Mouse (Mus musculus) CH12.LX (cell line): ENCODE data around the gene Chpf2. TPM values are rescaled to one million over a fixed set of nuclear protein-coding genes. Genes with fewer than 3 reads are reported as not detected.

Experiments
- DNase-seq: peaks from one replicate; pipeline ENCODE4 v3.0.0-alpha.2; 2013; ENCODE audit errors: extremely low read depth
- H3K27ac ChIP-seq: 2 replicates; pipeline ENCODE4 v1.5.1; 2012; ENCODE audit warnings: low read depth, mild to moderate bottlenecking, control low read depth, moderate library complexity; ENCODE audit not compliant: insufficient read depth
- H3K27me3 ChIP-seq: replicated peaks from 2 replicates; pipeline ENCODE3; 2012; ENCODE audit warnings: inconsistent platforms
- H3K36me3 ChIP-seq, 2 experiments: replicated peaks in 1 of 2; 2 replicates each; pipeline versions ENCODE3 to v1.6.1; 2012; ENCODE audit warnings: inconsistent platforms in 1 of 2, low read length in 1 of 2, mild to moderate bottlenecking in 1 of 2, mixed read lengths in 1 of 2, moderate library complexity in 1 of 2; ENCODE audit not compliant: control insufficient read depth in 1 of 2, insufficient read depth in 1 of 2
- H3K4me1 ChIP-seq, 2 experiments: 2 replicates each; pipeline ENCODE4 v1.6.1; 2012; ENCODE audit warnings: inconsistent platforms in 1 of 2, moderate library complexity in 1 of 2; ENCODE audit not compliant: insufficient read depth in 2 of 2, control insufficient read depth in 1 of 2
- H3K4me2 ChIP-seq: 2 replicates; pipeline ENCODE4 v1.6.1; 2012; ENCODE audit warnings: low read depth, mild to moderate bottlenecking, control low read depth; ENCODE audit not compliant: poor library complexity, insufficient read depth, severe bottlenecking
- H3K4me3 ChIP-seq, 3 experiments: fragments of 150-350 bp in 1 of 3; sonication (generic) in 1 of 3; replicated peaks in 1 of 3; 2 replicates each; pipeline versions ENCODE3 to v1.5.1; 2011 to 2012; ENCODE audit warnings: low read depth in 2 of 3, low read length in 2 of 3, mild to moderate bottlenecking in 2 of 3, moderate library complexity in 2 of 3, control low read depth in 1 of 3, improper control_type of control experiment in 1 of 3, inconsistent platforms in 1 of 3, mixed read lengths in 1 of 3; ENCODE audit not compliant: poor library complexity in 1 of 3
- H3K79me2 ChIP-seq: replicated peaks from 2 replicates; pipeline ENCODE4 v1.6.1; 2012; ENCODE audit warnings: mild to moderate bottlenecking, moderate library complexity; ENCODE audit not compliant: control insufficient read depth, poor library complexity, insufficient read depth, severe bottlenecking; ENCODE audit errors: extremely low read depth
- H3K9ac ChIP-seq: 2 replicates; pipeline ENCODE4 v1.6.1; 2012; ENCODE audit warnings: low read depth, mild to moderate bottlenecking, control low read depth, moderate library complexity; ENCODE audit not compliant: insufficient read depth
- H3K9me3 ChIP-seq: replicated peaks from 2 replicates; pipeline ENCODE3; 2012; ENCODE audit warnings: low read length, inconsistent platforms, mixed read lengths
- CHD2 ChIP-seq: IDR thresholded peaks from 2 replicates; pipeline ENCODE4 v1.6.1; 2011; ENCODE audit warnings: low read length, improper control_type of control experiment
- CTCF ChIP-seq, 2 experiments: IDR thresholded peaks in 1 of 2; conservative IDR thresholded peaks in 1 of 2; 2 replicates each; pipeline ENCODE4 v1.5.1; 2011 to 2012; ENCODE audit warnings: low read depth in 2 of 2, low read length in 2 of 2, improper control_type of control experiment in 1 of 2, inconsistent platforms in 1 of 2, mild to moderate bottlenecking in 1 of 2, moderate library complexity in 1 of 2
- E2F4 ChIP-seq: IDR thresholded peaks from 2 replicates; pipeline ENCODE4 v1.6.1; 2011; ENCODE audit warnings: low read depth, low read length, improper control_type of control experiment; ENCODE audit not compliant: insufficient replicate concordance
- ELF1 ChIP-seq: IDR thresholded peaks from 2 replicates; pipeline ENCODE4 v1.6.1; 2014; ENCODE audit warnings: low read depth, mild to moderate bottlenecking, inconsistent platforms, low read length, improper control_type of control experiment
- ETS1 ChIP-seq: conservative IDR thresholded peaks from 2 replicates; pipeline ENCODE4 v1.6.1; 2012; ENCODE audit warnings: low read depth, mild to moderate bottlenecking, inconsistent platforms, low read length, improper control_type of control experiment, moderate library complexity
- JUND ChIP-seq: conservative IDR thresholded peaks from 2 replicates; pipeline ENCODE4 v1.6.1; 2011; ENCODE audit warnings: low read depth, low read length, improper control_type of control experiment
- MYC ChIP-seq: IDR thresholded peaks from 2 replicates; pipeline ENCODE4 v1.6.1; 2011; ENCODE audit warnings: low read depth, mild to moderate bottlenecking, improper control_type of control experiment, low read length
- NELFE ChIP-seq: IDR thresholded peaks from 2 replicates; pipeline ENCODE4 v1.6.1; 2011; ENCODE audit warnings: low read depth, low read length, improper control_type of control experiment
- NRF1 ChIP-seq: IDR thresholded peaks from 2 replicates; pipeline ENCODE4 v1.6.1; 2014; ENCODE audit warnings: low read depth, mild to moderate bottlenecking, inconsistent platforms, low read length, improper control_type of control experiment, moderate library complexity
- PAX5 ChIP-seq: IDR thresholded peaks from 2 replicates; pipeline ENCODE4 v1.6.1; 2012; ENCODE audit warnings: low read length, inconsistent platforms, mixed read lengths
- POLR2AphosphoS2 ChIP-seq: IDR thresholded peaks from 2 replicates; pipeline ENCODE4 v1.6.1; 2011; ENCODE audit warnings: low read depth, low read length, improper control_type of control experiment
- RAD21 ChIP-seq: IDR thresholded peaks from 2 replicates; pipeline ENCODE4 v1.6.1; 2011; ENCODE audit warnings: low read depth, mild to moderate bottlenecking, low read length, improper control_type of control experiment, moderate library complexity
- RCOR1 ChIP-seq: conservative IDR thresholded peaks from 2 replicates; pipeline ENCODE4 v1.6.1; 2012; ENCODE audit warnings: low read depth, mild to moderate bottlenecking, inconsistent platforms, low read length, improper control_type of control experiment
- SMC3 ChIP-seq: IDR thresholded peaks from 2 replicates; pipeline ENCODE4 v1.6.1; 2011; ENCODE audit warnings: low read depth, low read length, improper control_type of control experiment
- ZC3H11A ChIP-seq: IDR thresholded peaks from 2 replicates; pipeline ENCODE4 v1.6.1; 2012; ENCODE audit warnings: low read depth, mild to moderate bottlenecking, inconsistent platforms, low read length, improper control_type of control experiment
- ZKSCAN1 ChIP-seq: IDR thresholded peaks from 2 replicates; pipeline ENCODE4 v1.6.1; 2012; ENCODE audit warnings: low read depth, inconsistent platforms, low read length, improper control_type of control experiment, borderline replicate concordance
- ZMIZ1 ChIP-seq: IDR thresholded peaks from 2 replicates; pipeline ENCODE4 v1.6.1; 2012; ENCODE audit warnings: low read depth, mild to moderate bottlenecking, inconsistent platforms, low read length, improper control_type of control experiment
- ZNF384 ChIP-seq: IDR thresholded peaks from 2 replicates; pipeline ENCODE4 v1.6.1; 2012; ENCODE audit warnings: low read depth, low read length, improper control_type of control experiment, inconsistent platforms
- dilution Hi-C: fragments of 300-500 bp; cut with MboI; formaldehyde crosslinking; loops from 2 replicates; pipeline ENCODE4 v1.14.3; 2020; ENCODE audit warnings: low sequenced_read_pairs; ENCODE audit not compliant: extremely low pct_unique_long_range_greater_than_20kb, extremely low pct_ligation_motif_present
- in situ Hi-C: fragments of 300-500 bp; cut with MboI; formaldehyde crosslinking; loops from 3 replicates; pipeline ENCODE4 v1.14.3; 2019; ENCODE audit warnings: low sequenced_read_pairs, low pct_ligation_motif_present, low pct_unique_long_range_greater_than_20kb, mixed read lengths
- polyA plus RNA-seq: library from polyadenylated mRNA; unstranded; fragments of >175 nt; gene quantifications from 2 replicates; pipeline ENCODE4 v1.2.1, GENCODE M21; 2012; ENCODE audit warnings: low read depth; ENCODE audit not compliant: insufficient read length
- total RNA-seq, 2 experiments: library from RNA; depleted of rRNA; stranded (reverse); fragments of 300-350 nt in 1 of 2; fragments of >200 nt in 1 of 2; gene quantifications; 2 replicates each; pipeline ENCODE4 v1.2.3; 2012 to 2014

Chpf2 gene
- total and polyA plus RNA-seq, 3 experiments = 11.2 to 22.8 (median 20.4) TPM

GRCm38 (mm10) chr5:24595786-24596380 is 9.3 kb downstream of the Chpf2 start:
- peaks cover 28% of the 10 kb centered on the region for H3K27me3 ChIP-seq
- H3K4me2 ChIP-seq = no peak overlapping the region
- H3K9ac ChIP-seq = no peak overlapping the region
- no peak overlapping the region for H3K27ac ChIP-seq
- no peak for DNase-seq
- no peaks in the 10 kb centered on the region for H3K79me2 ChIP-seq
- peaks cover 41 to 57% of the 10 kb centered on the region in 2 experiments for H3K36me3 ChIP-seq
- H3K4me1 ChIP-seq = peaks cover 0 to 20% of the 10 kb centered on the region in 2 experiments; a peak in 2 of 4 replicates
- no peaks in the 10 kb centered on the region for H3K9me3 ChIP-seq
- H3K4me3 ChIP-seq = no peak overlapping the region
- dilution Hi-C loops = no loop called here
- TF ChIP-seq ZKSCAN1 (no peak), NELFE (no peak), ZC3H11A (no peak)
- in situ Hi-C loops = no loop called here

GRCm38 (mm10) chr5:24596519-24597171 is 10.1 kb downstream of the Chpf2 start:
- Histone ChIP-seq H3K4me1 (peaks cover 4 to 20% of the 10 kb centered on the region in 2 experiments; a peak in 3 of 4 replicates), H3K4me2 (no peak overlapping the region), H3K27ac (no peak overlapping the region), H3K27me3 (peaks cover 35% of the 10 kb centered on the region), H3K9me3 (no peaks in the 10 kb centered on the region), H3K79me2 (no peaks in the 10 kb centered on the region), H3K4me3 (no peak overlapping the region), H3K9ac (no peak overlapping the region), H3K36me3 (peaks cover 33 to 49% of the 10 kb centered on the region in 2 experiments)
- no peak for TF ChIP-seq NRF1
- no peak for TF ChIP-seq MYC
- no peak for TF ChIP-seq CHD2
- TF ChIP-seq ETS1 = no peak
- no peak for TF ChIP-seq ELF1
- TF ChIP-seq RCOR1 = no peak
- TF ChIP-seq JUND = no peak
- no peak for TF ChIP-seq NELFE
- no peak for TF ChIP-seq E2F4
- in situ Hi-C loops (no loop called here), dilution Hi-C loops (no loop called here)
- no peak for DNase-seq

GRCm38 (mm10) chr5:24597221-24597728 is 10.7 kb downstream of the Chpf2 start:
- no peak overlapping the region for H3K27ac ChIP-seq
- H3K79me2 ChIP-seq = no peaks in the 10 kb centered on the region
- in situ Hi-C loops (no loop called here), dilution Hi-C loops (no loop called here)
- peaks cover 39% of the 10 kb centered on the region for H3K27me3 ChIP-seq
- peaks cover 1% of the 10 kb centered on the region for H3K9me3 ChIP-seq
- peak; percentile 81 for DNase-seq
- H3K9ac ChIP-seq = no peak overlapping the region
- H3K36me3 ChIP-seq = peaks cover 27 to 43% of the 10 kb centered on the region in 2 experiments
- H3K4me3 ChIP-seq = no peak overlapping the region
- no peak overlapping the region for H3K4me2 ChIP-seq
- H3K4me1 ChIP-seq = peaks cover 5 to 20% of the 10 kb centered on the region in 2 experiments; a peak in 3 of 4 replicates
- TF ChIP-seq RAD21 (peak; percentile 66), SMC3 (peak; percentile 45), ZMIZ1 (no peak), CHD2 (no peak), POLR2AphosphoS2 (no peak), MYC (no peak), PAX5 (no peak), ZNF384 (peak; percentile 90), CTCF (conservative IDR thresholded peaks at IDR 0.05 in 1 of 2, IDR thresholded peaks at IDR 0.05 in 1 of 2; ENCODE audit: low read depth in 2 of 2, low read length in 2 of 2) (peak; percentile 54 to 84; a peak in 3 of 4 replicates), ELF1 (no peak)
